Mouse (Mus musculus) hindbrain, embryonic 12.5 days (tissue): ENCODE measurements around the gene Rbm25. TPM values are rescaled to one million over a fixed set of nuclear protein-coding genes. Genes with fewer than 3 reads are reported as not detected.

ENCODE experiments used
- ATAC-seq: fragments of 200-750 bp; cut with Nextera tagmentation; 2 replicates; pipeline ENCODE4 v1.8.0; 2017; ENCODE audit warnings: moderate TSS enrichment; ENCODE audit not compliant: low FRiP score
- H3K27ac ChIP-seq: fragments of 300-500 bp; sonication (generic); 2 replicates; pipeline ENCODE4 v1.5.1; 2016; ENCODE audit warnings: mild to moderate bottlenecking
- H3K27me3 ChIP-seq: fragments of 300-500 bp; sonication (generic); 2 replicates; pipeline ENCODE4 v1.6.1; 2016; ENCODE audit warnings: mild to moderate bottlenecking
- H3K36me3 ChIP-seq: fragments of 300-500 bp; sonication (generic); 2 replicates; pipeline ENCODE4 v1.6.1; 2016; ENCODE audit warnings: mild to moderate bottlenecking
- H3K4me1 ChIP-seq: fragments of 300-500 bp; sonication (generic); 2 replicates; pipeline ENCODE4 v1.6.1; 2016
- H3K4me2 ChIP-seq: fragments of 300-500 bp; sonication (generic); replicated peaks from 2 replicates; pipeline ENCODE4 v1.6.1; 2016; ENCODE audit warnings: mild to moderate bottlenecking
- H3K4me3 ChIP-seq: fragments of 300-500 bp; sonication (generic); 2 replicates; pipeline ENCODE4 v1.5.1; 2016; ENCODE audit warnings: mild to moderate bottlenecking
- H3K9ac ChIP-seq: fragments of 300-500 bp; sonication (generic); 2 replicates; pipeline ENCODE4 v1.6.1; 2016; ENCODE audit warnings: mild to moderate bottlenecking, moderate library complexity
- H3K9me3 ChIP-seq: fragments of 300-500 bp; sonication (generic); replicated peaks from 2 replicates; pipeline ENCODE4 v1.6.1; 2016; ENCODE audit warnings: mild to moderate bottlenecking
- WGBS: fragments of 180-500 bp; shearing (Covaris S2); methylation state at CpG from one replicate; pipeline ENCODE4 v1.1.7; 2016; 5-methylcytosine and 5-hydroxymethylcytosine counted together
- polyA plus RNA-seq: library from polyadenylated mRNA; unstranded; fragments of >200 nt; fragmentation: Nextera tagmentation; extraction: Ambion mirVana; gene quantifications from 2 replicates; pipeline ENCODE4 v1.2.1, GENCODE M21; 2016

Gene Rbm25
- polyA plus RNA-seq, 1 experiment from 2014 or later: 286 TPM

GRCm38 (mm10) chr12:83686575-83687350, 55.7 kb downstream of the Rbm25 start:
- Histone ChIP-seq H3K4me2 (no peak overlapping the region), H3K27ac (peak overlapping the region; percentile 95; the same call in 1 of the 2 replicates), H3K9me3 (no peaks in the 10 kb centered on the region), H3K9ac (no peak overlapping the region), H3K4me1 (peaks cover 19% of the 10 kb centered on the region), H3K27me3 (no peaks in the 10 kb centered on the region), H3K36me3 (peaks cover 10% of the 10 kb centered on the region), H3K4me3 (no peak overlapping the region)
- 92% methylated on average over 9 of the region's 9 CpGs for WGBS
- no peak for ATAC-seq

- peak within 1 kb of the TSS; percentile 88 for H3K9ac ChIP-seq
- peak within 1 kb of the TSS; percentile 86 for H3K4me2 ChIP-seq
- H3K4me3 ChIP-seq: peak within 1 kb of the TSS; percentile 91
- ATAC-seq: peak; percentile 99
- H3K27ac ChIP-seq: peak within 1 kb of the TSS; percentile 95
- H3K27me3 ChIP-seq: no peaks in the 10 kb centered on the region
- under 1% methylated on average over 38 of the region's 38 CpGs for WGBS
- peaks cover 19% of the 10 kb centered on the region for H3K4me1 ChIP-seq
- peaks cover 9% of the 10 kb centered on the region; the same call in 1 of the 2 replicates for H3K36me3 ChIP-seq
- no peaks in the 10 kb centered on the region for H3K9me3 ChIP-seq
Measured at GRCm38 (mm10) chr12:83687934-83688315, 56.9 kb downstream of the Rbm25 start, which contains the start of gene Psen1. Psen1 (plus strand) TSS chr12:83688152.

- Histone ChIP-seq H3K4me3 (peak overlapping the region; percentile 91), H3K9ac (peak overlapping the region; percentile 88), H3K36me3 (peaks cover 7% of the 10 kb centered on the region; the same call in 1 of the 2 replicates), H3K27me3 (no peaks in the 10 kb centered on the region), H3K4me2 (peak overlapping the region; percentile 86), H3K27ac (peak overlapping the region; percentile 95), H3K4me1 (peaks cover 19% of the 10 kb centered on the region), H3K9me3 (no peaks in the 10 kb centered on the region)
- 2% methylated on average over 49 of the region's 49 CpGs for WGBS
- peak; percentile 87 for ATAC-seq
Measured at GRCm38 (mm10) chr12:83688316-83689086, 57.5 kb downstream of the Rbm25 start.

GRCm38 (mm10) chr12:83689087-83689432, 58.0 kb downstream of the Rbm25 start:
- 36% methylated on average over 6 of the region's 6 CpGs for WGBS
- Histone ChIP-seq H3K9ac (peak overlapping the region; percentile 88), H3K4me1 (peaks cover 19% of the 10 kb centered on the region), H3K4me3 (peak overlapping the region; percentile 91), H3K36me3 (peaks cover 7% of the 10 kb centered on the region; the same call in 1 of the 2 replicates), H3K4me2 (peak overlapping the region; percentile 86), H3K27ac (peak overlapping the region; percentile 95; the same call in 1 of the 2 replicates), H3K9me3 (no peaks in the 10 kb centered on the region), H3K27me3 (no peaks in the 10 kb centered on the region)
- ATAC-seq: no peak

GRCm38 (mm10) chr12:83694011-83694410, 63.0 kb downstream of the Rbm25 start:
- Histone ChIP-seq H3K9me3 (no peaks in the 10 kb centered on the region), H3K4me2 (no peak overlapping the region), H3K27ac (no peak overlapping the region), H3K36me3 (peaks cover 7% of the 10 kb centered on the region; the same call in 1 of the 2 replicates), H3K4me3 (no peak overlapping the region), H3K4me1 (peaks cover 11% of the 10 kb centered on the region), H3K27me3 (no peaks in the 10 kb centered on the region), H3K9ac (no peak overlapping the region)
- ATAC-seq: no peak
- 88% methylated on average over 5 of the region's 5 CpGs for WGBS

- Histone ChIP-seq H3K9me3 (no peaks in the 10 kb centered on the region), H3K4me3 (no peak overlapping the region), H3K4me1 (peaks cover 4% of the 10 kb centered on the region), H3K27ac (no peak overlapping the region), H3K27me3 (no peaks in the 10 kb centered on the region), H3K4me2 (no peak overlapping the region), H3K9ac (no peak overlapping the region), H3K36me3 (peaks cover 10% of the 10 kb centered on the region; the same call in 1 of the 2 replicates)
- ATAC-seq: no peak
- 85% methylated on average over 3 of the region's 3 CpGs for WGBS
Measured at GRCm38 (mm10) chr12:83694669-83695068, 63.6 kb downstream of the Rbm25 start.

GRCm38 (mm10) chr12:83698637-83699036, 67.6 kb downstream of the Rbm25 start:
- H3K4me3 ChIP-seq: no peak overlapping the region
- H3K27me3 ChIP-seq: no peaks in the 10 kb centered on the region
- H3K27ac ChIP-seq: no peak overlapping the region
- no peaks in the 10 kb centered on the region for H3K9me3 ChIP-seq
- no peak for ATAC-seq
- no peaks in the 10 kb centered on the region for H3K4me1 ChIP-seq
- H3K36me3 ChIP-seq: peaks cover 22% of the 10 kb centered on the region
- 90% methylated on average over 4 of the region's 4 CpGs for WGBS
- no peak overlapping the region for H3K4me2 ChIP-seq
- no peak overlapping the region for H3K9ac ChIP-seq

- H3K27ac ChIP-seq: no peak overlapping the region
- H3K9ac ChIP-seq: no peak overlapping the region
- ATAC-seq: no peak
- peaks cover 25% of the 10 kb centered on the region for H3K36me3 ChIP-seq
- H3K4me1 ChIP-seq: no peaks in the 10 kb centered on the region
- WGBS: 89% methylated on average over 7 of the region's 7 CpGs
- no peak overlapping the region for H3K4me2 ChIP-seq
- no peak overlapping the region for H3K4me3 ChIP-seq
- H3K9me3 ChIP-seq: no peaks in the 10 kb centered on the region
- H3K27me3 ChIP-seq: no peaks in the 10 kb centered on the region
Measured at GRCm38 (mm10) chr12:83701608-83702007, 70.6 kb downstream of the Rbm25 start.

- H3K9ac ChIP-seq: no peak overlapping the region
- H3K36me3 ChIP-seq: peaks cover 29% of the 10 kb centered on the region
- H3K4me3 ChIP-seq: no peak overlapping the region
- WGBS: 37% methylated on average over 4 of the region's 4 CpGs
- H3K27me3 ChIP-seq: no peaks in the 10 kb centered on the region
- H3K9me3 ChIP-seq: no peaks in the 10 kb centered on the region
- no peak overlapping the region for H3K4me2 ChIP-seq
- ATAC-seq: no peak
- H3K4me1 ChIP-seq: no peaks in the 10 kb centered on the region
- H3K27ac ChIP-seq: no peak overlapping the region
Measured at GRCm38 (mm10) chr12:83702796-83703195, 71.8 kb downstream of the Rbm25 start.

- no peaks in the 10 kb centered on the region for H3K27me3 ChIP-seq
- no peaks in the 10 kb centered on the region for H3K4me1 ChIP-seq
- WGBS: 92% methylated on average over 4 of the region's 4 CpGs
- peaks cover 20% of the 10 kb centered on the region for H3K36me3 ChIP-seq
- H3K27ac ChIP-seq: no peak overlapping the region
- no peak overlapping the region for H3K4me3 ChIP-seq
- H3K9me3 ChIP-seq: no peaks in the 10 kb centered on the region
- ATAC-seq: no peak
- no peak overlapping the region for H3K9ac ChIP-seq
- H3K4me2 ChIP-seq: no peak overlapping the region
Measured at GRCm38 (mm10) chr12:83706951-83707350, 75.9 kb downstream of the Rbm25 start.

GRCm38 (mm10) chr12:83708160-83709092, 77.4 kb downstream of the Rbm25 start:
- no peak overlapping the region for H3K9ac ChIP-seq
- no peak for ATAC-seq
- no peaks in the 10 kb centered on the region for H3K9me3 ChIP-seq
- H3K4me2 ChIP-seq: no peak overlapping the region
- 86% methylated on average over 7 of the region's 7 CpGs for WGBS
- H3K4me1 ChIP-seq: no peaks in the 10 kb centered on the region
- no peak overlapping the region for H3K27ac ChIP-seq
- H3K4me3 ChIP-seq: no peak overlapping the region
- H3K36me3 ChIP-seq: peaks cover 34% of the 10 kb centered on the region
- H3K27me3 ChIP-seq: no peaks in the 10 kb centered on the region

GRCm38 (mm10) chr12:83709934-83710333, 78.9 kb downstream of the Rbm25 start:
- no peak overlapping the region for H3K4me2 ChIP-seq
- 89% methylated on average over 2 of the region's 2 CpGs for WGBS
- no peaks in the 10 kb centered on the region for H3K27me3 ChIP-seq
- ATAC-seq: no peak
- H3K4me3 ChIP-seq: no peak overlapping the region
- H3K9ac ChIP-seq: no peak overlapping the region
- no peaks in the 10 kb centered on the region for H3K4me1 ChIP-seq
- peaks cover 39% of the 10 kb centered on the region for H3K36me3 ChIP-seq
- no peak overlapping the region for H3K27ac ChIP-seq
- no peaks in the 10 kb centered on the region for H3K9me3 ChIP-seq
